Mouse (Mus musculus): ENCODE results near the gene Gucy2d. TPM values are rescaled to one million over a fixed set of nuclear protein-coding genes. Genes with fewer than 3 reads are reported as not detected.
A peak's percentile ranks its signal among the peaks of the same experiment; 100 is the strongest.

Gucy2d gene
- polyA plus RNA-seq, 1 experiment from 2014 or later = 0.22 TPM

GRCm38 (mm10) chr7:98454397-98455120 is 14.3 kb downstream of the Gucy2d start:
- 73% methylated on average over 10 of the region's 10 CpGs for WGBS

GRCm38 (mm10) chr7:98460319-98460718 is 20.1 kb downstream of the Gucy2d start:
- Histone ChIP-seq H3K27me3 (no peaks in the 10 kb centered on the region), H3K27ac (peak overlapping the region; percentile 17; the same call in 1 of the 2 replicates), H3K4me3 (no peak overlapping the region), H3K4me1 (peaks cover 5% of the 10 kb centered on the region; the same call in 1 of the 2 replicates), H3K4me2 (replicated peaks) (no peak overlapping the region), H3K9me3 (replicated peaks) (no peaks in the 10 kb centered on the region), H3K36me3 (no peaks in the 10 kb centered on the region), H3K9ac (no peak overlapping the region)
- no peak for ATAC-seq (ENCODE audit: low FRiP score)
- WGBS = 67% methylated on average over 7 of the region's 7 CpGs

More at GRCm38 (mm10) chr7:98454397-98455120, 14.3 kb downstream of the Gucy2d start:
- no peak for ATAC-seq (ENCODE audit: low FRiP score)
- Histone ChIP-seq H3K4me3 (no peak overlapping the region), H3K9me3 (replicated peaks) (no peaks in the 10 kb centered on the region), H3K27ac (no peak overlapping the region), H3K9ac (no peak overlapping the region), H3K27me3 (no peaks in the 10 kb centered on the region), H3K4me2 (replicated peaks) (no peak overlapping the region), H3K4me1 (0 out of 2 replicates have a peak, but pooled peaks cover 2% of the 10 kb centered on the region), H3K36me3 (no peaks in the 10 kb centered on the region)

- no peak overlapping the region for H3K9ac ChIP-seq
- no peaks in the 10 kb centered on the region for H3K9me3 ChIP-seq (replicated peaks)
- no peak overlapping the region for H3K4me3 ChIP-seq
- 58% methylated on average over 3 of the region's 3 CpGs for WGBS
- 0 out of 2 replicates have a peak, but pooled peaks cover 2% of the 10 kb centered on the region for H3K4me1 ChIP-seq
- H3K36me3 ChIP-seq = no peaks in the 10 kb centered on the region
- H3K4me2 ChIP-seq (replicated peaks) = no peak overlapping the region
- ATAC-seq (ENCODE audit: low FRiP score) = no peak
- no peak overlapping the region for H3K27ac ChIP-seq
- no peaks in the 10 kb centered on the region for H3K27me3 ChIP-seq
These were observed 28.9 kb downstream of the Gucy2d start for GRCm38 (mm10) chr7:98469089-98469488.

GRCm38 (mm10) chr7:98472529-98472928 is 32.3 kb downstream of the Gucy2d start:
- no peaks in the 10 kb centered on the region for H3K36me3 ChIP-seq
- 0 out of 2 replicates have a peak, but pooled peaks cover 2% of the 10 kb centered on the region for H3K4me1 ChIP-seq
- no peak overlapping the region for H3K4me2 ChIP-seq (replicated peaks)
- H3K4me3 ChIP-seq = no peak overlapping the region
- H3K27me3 ChIP-seq = no peaks in the 10 kb centered on the region
- no peak overlapping the region for H3K27ac ChIP-seq
- no peaks in the 10 kb centered on the region for H3K9me3 ChIP-seq (replicated peaks)
- WGBS = 82% methylated on average over 2 of the region's 2 CpGs
- no peak for ATAC-seq (ENCODE audit: low FRiP score)
- H3K9ac ChIP-seq = no peak overlapping the region

GRCm38 (mm10) chr7:98474558-98474957 is 34.3 kb downstream of the Gucy2d start:
- ATAC-seq (ENCODE audit: low FRiP score) = no peak
- WGBS = 90% methylated on average over 1 of the region's 1 CpGs

GRCm38 (mm10) chr7:98477153-98477552 is 36.9 kb downstream of the Gucy2d start:
- no peak overlapping the region for H3K9ac ChIP-seq
- H3K4me1 ChIP-seq = peaks cover 4% of the 10 kb centered on the region
- no peak for ATAC-seq (ENCODE audit: low FRiP score)
- H3K36me3 ChIP-seq = no peaks in the 10 kb centered on the region
- no peak overlapping the region for H3K4me2 ChIP-seq (replicated peaks)
- H3K27me3 ChIP-seq = no peaks in the 10 kb centered on the region
- no peak overlapping the region for H3K4me3 ChIP-seq
- WGBS = 90% methylated on average over 4 of the region's 4 CpGs
- H3K27ac ChIP-seq = no peak overlapping the region
- H3K9me3 ChIP-seq (replicated peaks) = no peaks in the 10 kb centered on the region

More at GRCm38 (mm10) chr7:98474558-98474957, 34.3 kb downstream of the Gucy2d start:
- no peak overlapping the region for H3K4me3 ChIP-seq
- no peak overlapping the region for H3K4me2 ChIP-seq (replicated peaks)
- no peak overlapping the region for H3K27ac ChIP-seq
- 0 out of 2 replicates have a peak, but pooled peaks cover 1% of the 10 kb centered on the region for H3K4me1 ChIP-seq
- H3K27me3 ChIP-seq = no peaks in the 10 kb centered on the region
- no peak overlapping the region for H3K9ac ChIP-seq
- H3K9me3 ChIP-seq (replicated peaks) = no peaks in the 10 kb centered on the region
- no peaks in the 10 kb centered on the region for H3K36me3 ChIP-seq

GRCm38 (mm10) chr7:98480481-98480880 is 40.3 kb downstream of the Gucy2d start:
- Histone ChIP-seq H3K9me3 (replicated peaks) (no peaks in the 10 kb centered on the region), H3K27ac (no peak overlapping the region), H3K4me2 (replicated peaks) (no peak overlapping the region), H3K4me3 (no peak overlapping the region), H3K4me1 (peaks cover 4% of the 10 kb centered on the region), H3K36me3 (no peaks in the 10 kb centered on the region), H3K9ac (no peak overlapping the region), H3K27me3 (no peaks in the 10 kb centered on the region)
- no peak for ATAC-seq (ENCODE audit: low FRiP score)
- 83% methylated on average over 1 of the region's 1 CpGs for WGBS

- Histone ChIP-seq H3K4me3 (no peak overlapping the region), H3K9me3 (replicated peaks) (no peaks in the 10 kb centered on the region), H3K36me3 (no peaks in the 10 kb centered on the region), H3K4me1 (peaks cover 5% of the 10 kb centered on the region), H3K9ac (no peak overlapping the region), H3K27me3 (no peaks in the 10 kb centered on the region), H3K4me2 (replicated peaks) (no peak overlapping the region), H3K27ac (no peak overlapping the region)
- WGBS = 9% methylated on average over 9 of the region's 9 CpGs
- peak; percentile 51 for ATAC-seq (ENCODE audit: low FRiP score)
These were observed 41.0 kb downstream of the Gucy2d start for GRCm38 (mm10) chr7:98481066-98481734.

- no peak overlapping the region for H3K9ac ChIP-seq
- ATAC-seq (ENCODE audit: low FRiP score) = no peak
- H3K4me1 ChIP-seq = peaks cover 12% of the 10 kb centered on the region
- no peaks in the 10 kb centered on the region for H3K27me3 ChIP-seq
- no peak overlapping the region for H3K27ac ChIP-seq
- 88% methylated on average over 8 of the region's 8 CpGs for WGBS
- no peaks in the 10 kb centered on the region for H3K36me3 ChIP-seq
- H3K4me3 ChIP-seq = no peak overlapping the region
- no peak overlapping the region for H3K4me2 ChIP-seq (replicated peaks)
- H3K9me3 ChIP-seq (replicated peaks) = no peaks in the 10 kb centered on the region
These were observed 41.6 kb downstream of the Gucy2d start for GRCm38 (mm10) chr7:98481861-98482260.

GRCm38 (mm10) chr7:98482551-98483267 is 42.5 kb downstream of the Gucy2d start:
- peaks cover under 1% of the 10 kb centered on the region; the same call in 1 of the 2 replicates for H3K27me3 ChIP-seq
- no peak overlapping the region for H3K4me3 ChIP-seq
- H3K9me3 ChIP-seq (replicated peaks) = no peaks in the 10 kb centered on the region
- no peaks in the 10 kb centered on the region for H3K36me3 ChIP-seq
- no peak for ATAC-seq (ENCODE audit: low FRiP score)
- 51% methylated on average over 12 of the region's 12 CpGs for WGBS
- H3K4me2 ChIP-seq (replicated peaks) = no peak overlapping the region
- peaks cover 13% of the 10 kb centered on the region for H3K4me1 ChIP-seq
- H3K27ac ChIP-seq = no peak overlapping the region
- H3K9ac ChIP-seq = no peak overlapping the region

- H3K4me3 ChIP-seq = no peak overlapping the region
- no peaks in the 10 kb centered on the region for H3K36me3 ChIP-seq
- no peak overlapping the region for H3K9ac ChIP-seq
- H3K27me3 ChIP-seq = peaks cover 5% of the 10 kb centered on the region
- peaks cover 13% of the 10 kb centered on the region for H3K4me1 ChIP-seq
- no peak overlapping the region for H3K4me2 ChIP-seq (replicated peaks)
- ATAC-seq (ENCODE audit: low FRiP score) = no peak
- no peak overlapping the region for H3K27ac ChIP-seq
- H3K9me3 ChIP-seq (replicated peaks) = no peaks in the 10 kb centered on the region
- 38% methylated on average over 8 of the region's 8 CpGs for WGBS
These were observed 43.0 kb downstream of the Gucy2d start for GRCm38 (mm10) chr7:98483268-98483607.

- WGBS = 91% methylated on average over 3 of the region's 3 CpGs
- H3K9ac ChIP-seq = no peak overlapping the region
- peaks cover 18% of the 10 kb centered on the region for H3K4me1 ChIP-seq
- H3K27ac ChIP-seq = no peak overlapping the region
- no peak overlapping the region for H3K4me2 ChIP-seq (replicated peaks)
- no peaks in the 10 kb centered on the region for H3K36me3 ChIP-seq
- H3K4me3 ChIP-seq = no peak overlapping the region
- no peaks in the 10 kb centered on the region for H3K9me3 ChIP-seq (replicated peaks)
- no peak for ATAC-seq (ENCODE audit: low FRiP score)
- peaks cover 16% of the 10 kb centered on the region for H3K27me3 ChIP-seq
These were observed 44.7 kb downstream of the Gucy2d start for GRCm38 (mm10) chr7:98484878-98485277.
